Mouse (Mus musculus): Measurements from ENCODE around the gene Afg3l1.

GRCm38 (mm10) chr8:123505267-123505666 lies 27.6 kb downstream of the Afg3l1 start:
- TF ChIP-seq CTCF (IDR thresholded peaks at IDR 0.05; ENCODE audit: borderline replicate concordance, extremely low read depth, insufficient read depth, insufficient read length) (no peak), POLR2A (IDR thresholded peaks at IDR 0.05; ENCODE audit: borderline replicate concordance, extremely low read depth, insufficient read depth, insufficient read length, poor library complexity, severe bottlenecking) (no peak)

All from brain, embryonic 14.5 days (tissue).